Mouse (Mus musculus) CD4-positive helper T cell, adult 2 months (primary cell): ENCODE results near the gene Ubash3b.
A peak's percentile ranks its signal among the peaks of the same experiment; 100 is the strongest.

ENCODE experiments used
- DNase-seq: peaks from one replicate; pipeline ENCODE4 v3.0.0-alpha.2; 2012; ENCODE audit warnings: low read depth, missing footprints, low spot score

Gene Ubash3b

GRCm38 (mm10) chr9:41161413-41161812 is at the start of gene Ubash3b:
Gene Ubash3b, minus strand, starts transcription at chr9:41161697.
- DNase-seq, result no peak

- peak; percentile 96 for DNase-seq
Observed at GRCm38 (mm10) chr9:41207130-41208104, 45.9 kb upstream of the Ubash3b start.

DNA sequence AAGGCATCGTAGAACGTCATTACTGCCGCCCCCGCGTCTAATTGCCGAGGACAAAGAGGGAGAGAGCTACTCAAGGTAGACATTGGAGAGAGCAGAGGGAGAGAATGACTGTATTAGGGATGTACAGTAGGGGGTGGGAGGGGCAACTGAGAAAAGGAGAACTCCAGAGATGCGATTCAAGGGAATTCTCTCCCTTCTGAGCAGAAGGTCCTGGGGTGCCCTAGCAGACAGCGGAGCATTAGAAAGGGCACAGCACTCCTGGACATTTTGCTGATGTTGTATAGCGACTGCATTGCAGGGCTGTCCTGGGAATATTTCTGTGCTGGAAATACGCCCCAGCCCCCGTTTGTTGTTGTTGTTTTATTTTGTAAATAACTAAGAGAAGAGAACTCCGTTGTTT is 45.2 kb upstream of the Ubash3b start:
- DNase-seq, result no peak

DNA sequence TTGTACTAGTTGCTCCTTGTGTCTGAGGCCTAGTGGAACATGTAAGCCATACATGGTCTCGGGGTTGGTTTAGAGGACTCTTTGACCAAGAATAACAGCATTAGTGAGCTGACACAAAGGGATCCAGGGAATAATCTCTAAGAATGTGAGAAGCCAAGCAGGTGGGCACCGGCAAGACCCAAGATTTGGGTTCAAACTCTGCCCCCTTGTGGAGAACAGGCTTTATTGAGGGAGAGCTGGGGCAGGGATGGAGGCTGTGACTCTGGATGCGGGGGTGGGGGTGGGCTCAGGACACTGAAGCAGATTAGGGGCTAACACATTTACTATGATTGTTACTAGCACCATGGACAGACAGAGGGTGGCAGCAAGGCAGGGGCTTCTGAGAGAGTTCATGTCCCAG is 43.8 kb upstream of the Ubash3b start:
- no peak for DNase-seq

DNA sequence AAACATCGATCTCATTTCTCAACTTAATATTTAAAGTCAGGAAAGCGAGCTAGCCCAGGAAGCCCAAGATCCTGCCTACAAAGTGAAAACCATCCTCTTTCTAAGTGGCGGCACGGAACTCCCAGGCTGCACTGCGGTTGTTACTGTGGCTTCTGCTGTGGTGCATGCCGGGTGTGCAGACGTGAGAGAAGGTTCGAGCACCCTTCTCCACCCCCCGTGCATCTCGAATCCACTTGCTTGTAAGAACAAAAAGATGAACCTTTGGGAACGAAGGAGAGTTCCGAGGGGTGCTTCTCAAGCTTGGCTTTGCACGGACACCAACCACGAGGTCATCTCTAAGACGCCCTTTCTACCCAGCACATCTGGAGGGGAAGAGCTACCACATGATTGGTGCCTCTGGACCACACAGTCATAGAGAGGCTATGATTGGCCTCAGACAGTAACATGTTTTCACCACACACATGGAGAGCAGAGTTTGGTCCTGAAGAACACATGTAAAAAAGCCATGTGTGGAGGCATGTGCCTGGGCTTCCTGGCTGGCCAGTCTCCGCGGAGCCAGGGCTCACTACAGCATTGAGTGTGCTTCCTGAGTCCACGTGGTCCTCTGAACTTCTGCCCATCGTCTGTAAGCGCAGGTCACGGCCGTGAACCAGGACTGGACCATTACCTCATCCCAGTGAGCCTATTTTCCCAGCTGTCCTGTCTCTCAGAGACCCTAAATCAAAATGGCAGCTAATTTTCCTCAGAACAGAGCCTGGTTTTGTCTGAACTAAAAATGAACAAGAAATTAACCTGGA is 38.2 kb upstream of the Ubash3b start:
- no peak for DNase-seq

GRCm38 (mm10) chr9:41198501-41199265 is 37.2 kb upstream of the Ubash3b start:
- no peak for DNase-seq

GRCm38 (mm10) chr9:41195742-41196311 is 34.3 kb upstream of the Ubash3b start:
- DNase-seq, result no peak

GRCm38 (mm10) chr9:41191651-41192210 is 30.2 kb upstream of the Ubash3b start:
- DNase-seq, result no peak

DNA sequence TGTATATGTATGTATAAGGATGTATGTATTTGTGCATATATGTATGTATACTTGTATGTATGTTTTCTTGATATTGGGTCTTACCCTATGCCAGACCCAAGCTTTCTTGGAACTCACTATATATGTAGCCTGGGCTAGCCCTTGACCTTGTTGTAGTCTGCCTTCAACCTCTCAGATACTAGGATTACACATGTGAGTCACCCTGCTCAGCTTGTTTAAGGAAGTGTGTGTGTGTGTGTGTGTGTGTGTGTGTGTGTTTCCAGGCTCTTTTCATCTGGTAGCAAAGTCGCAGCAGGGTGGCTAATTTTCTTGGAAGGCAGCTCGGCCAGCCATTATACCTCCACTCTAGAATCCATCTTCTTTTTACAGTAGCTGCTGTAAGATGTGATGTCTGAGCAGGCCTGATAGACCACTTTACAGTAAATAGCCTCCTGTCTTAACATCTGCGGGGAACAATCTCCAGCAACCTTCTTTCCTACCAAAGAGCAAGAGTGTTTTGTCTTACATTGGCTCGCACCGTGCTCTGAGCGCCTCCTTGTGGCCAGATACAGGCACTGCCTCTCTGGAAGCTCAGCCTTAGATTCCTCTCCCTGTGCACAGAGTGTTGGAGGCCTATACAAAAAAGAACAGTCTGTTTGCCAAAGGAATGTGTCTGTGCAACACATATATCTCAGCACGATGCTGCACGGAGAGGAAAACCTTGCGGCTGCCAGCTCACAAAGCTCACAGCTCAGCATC is 29.4 kb upstream of the Ubash3b start:
- DNase-seq, result peak; percentile 67

DNA sequence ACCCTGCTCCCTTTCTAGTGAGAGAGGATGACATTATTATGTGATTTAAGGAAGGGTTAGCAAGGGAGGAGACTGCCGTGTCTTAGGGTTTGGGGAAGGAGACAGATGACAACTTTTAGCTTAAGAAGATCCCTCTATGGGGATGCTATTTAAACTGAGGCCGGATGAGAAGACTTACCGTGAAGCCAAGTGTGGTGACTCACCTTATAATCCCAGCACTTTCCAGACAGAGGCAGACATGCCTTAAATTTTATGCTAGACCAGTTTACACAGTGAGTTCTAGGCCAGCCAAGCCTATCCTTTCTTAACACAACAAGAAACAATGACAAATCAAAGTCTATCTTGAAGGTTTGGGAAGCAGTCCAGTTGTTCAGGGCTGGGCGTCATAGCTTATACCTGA is 26.4 kb upstream of the Ubash3b start:
- DNase-seq, result no peak

DNA sequence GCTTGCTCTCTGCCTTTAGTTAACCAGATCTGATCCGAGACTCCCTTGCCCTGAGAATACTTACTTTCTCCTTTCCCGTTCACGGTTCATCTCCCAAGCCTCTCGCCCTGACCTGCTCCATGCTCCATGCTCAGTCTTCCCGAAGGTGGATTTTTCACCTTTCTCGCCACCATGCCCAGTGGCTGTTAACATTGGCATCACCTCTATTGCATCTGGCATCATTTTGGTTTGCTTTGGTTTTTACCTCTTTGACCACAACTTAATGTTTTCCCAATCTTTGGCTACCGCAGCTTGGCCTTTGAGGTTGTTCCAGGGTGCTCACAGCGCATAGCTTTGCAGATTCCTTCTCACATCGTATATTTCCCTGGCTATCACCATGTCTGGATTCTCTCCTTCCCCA is 26.0 kb upstream of the Ubash3b start:
- no peak for DNase-seq

GRCm38 (mm10) chr9:41185331-41185730 is 23.8 kb upstream of the Ubash3b start:
- no peak for DNase-seq

DNA sequence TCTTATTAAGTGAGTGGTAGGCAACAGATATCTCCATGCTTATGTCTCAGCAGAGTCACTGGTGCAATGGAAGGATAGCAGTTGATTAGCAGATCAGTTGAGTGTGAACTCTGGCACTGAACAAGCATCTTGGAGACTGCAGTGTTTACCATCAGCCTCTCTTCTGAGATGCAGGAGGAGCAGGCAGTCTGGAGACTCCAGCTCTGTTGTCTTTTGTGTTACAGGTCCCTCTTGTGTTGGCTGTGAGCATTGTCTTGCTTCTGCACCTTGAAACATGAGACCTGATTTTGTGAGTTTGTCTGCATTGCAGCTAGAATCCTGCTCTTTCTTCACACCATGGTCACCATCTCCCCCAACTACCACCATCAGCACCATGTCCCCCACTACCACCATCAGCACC is 21.1 kb upstream of the Ubash3b start:
- DNase-seq, result peak; percentile 70

- no peak for DNase-seq
Observed at GRCm38 (mm10) chr9:41181803-41182202, 20.3 kb upstream of the Ubash3b start.

- peak; percentile 41 for DNase-seq
Observed at GRCm38 (mm10) chr9:41181372-41181771, 19.9 kb upstream of the Ubash3b start.

DNA sequence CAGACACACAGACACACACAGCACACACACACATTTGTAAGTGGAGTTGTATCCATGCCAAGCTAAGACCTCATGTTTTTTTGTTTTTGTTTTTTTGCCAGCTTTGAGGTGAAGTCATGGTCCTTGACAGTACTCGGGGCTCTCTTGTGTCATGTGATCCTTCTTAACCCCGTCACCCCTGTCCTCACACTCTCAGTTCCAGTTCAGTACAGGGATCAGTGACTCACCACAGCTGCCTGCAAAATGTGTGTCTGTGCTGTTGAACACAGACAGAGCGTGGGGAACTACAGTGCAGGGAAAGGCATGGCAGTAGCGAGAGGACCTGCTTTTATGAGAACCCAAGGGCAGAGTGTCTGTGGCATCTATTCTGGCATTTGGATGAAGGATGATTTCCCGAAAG is 17.6 kb upstream of the Ubash3b start:
- no peak for DNase-seq

DNA sequence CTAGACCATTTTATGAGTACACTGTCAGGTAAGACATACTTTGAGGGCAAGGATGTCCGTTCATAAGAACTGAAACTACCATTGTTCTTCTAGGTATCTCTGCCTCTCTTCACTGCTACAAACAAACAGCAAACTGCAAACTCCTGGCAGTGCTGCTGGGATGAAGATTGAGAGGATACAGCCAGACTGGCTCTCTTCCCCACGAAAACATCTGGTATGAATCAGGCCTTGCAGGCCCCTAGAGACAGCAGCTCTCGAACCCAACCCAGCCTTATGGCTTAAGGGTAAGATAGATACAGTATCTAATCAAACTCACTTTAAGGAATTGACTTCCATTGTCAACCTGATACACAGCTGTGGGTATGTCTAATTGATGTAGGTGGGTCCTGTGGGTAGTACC is 11.7 kb upstream of the Ubash3b start:
- no peak for DNase-seq

GRCm38 (mm10) chr9:41172426-41172825 is 10.9 kb upstream of the Ubash3b start:
- DNase-seq, result no peak

DNA sequence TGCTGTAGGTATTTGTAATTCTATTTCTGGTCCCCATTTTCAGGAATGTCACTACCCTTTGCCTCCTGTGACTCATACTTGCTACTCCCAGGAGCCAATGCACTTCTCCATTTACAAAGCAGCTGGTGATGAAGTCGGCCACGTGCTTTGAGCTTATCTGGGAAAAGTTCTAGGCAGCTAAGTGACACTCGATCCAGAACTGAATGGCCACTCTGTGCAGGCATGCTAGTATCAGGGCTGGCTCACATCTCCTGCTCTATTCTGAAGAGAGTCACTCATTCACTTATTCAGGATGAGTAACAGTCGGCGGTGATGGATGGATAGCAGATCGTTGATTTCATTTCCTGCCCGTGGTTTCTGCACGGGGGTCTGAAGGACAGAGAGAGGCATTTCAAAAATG is 8.5 kb upstream of the Ubash3b start:
- no peak for DNase-seq

DNA sequence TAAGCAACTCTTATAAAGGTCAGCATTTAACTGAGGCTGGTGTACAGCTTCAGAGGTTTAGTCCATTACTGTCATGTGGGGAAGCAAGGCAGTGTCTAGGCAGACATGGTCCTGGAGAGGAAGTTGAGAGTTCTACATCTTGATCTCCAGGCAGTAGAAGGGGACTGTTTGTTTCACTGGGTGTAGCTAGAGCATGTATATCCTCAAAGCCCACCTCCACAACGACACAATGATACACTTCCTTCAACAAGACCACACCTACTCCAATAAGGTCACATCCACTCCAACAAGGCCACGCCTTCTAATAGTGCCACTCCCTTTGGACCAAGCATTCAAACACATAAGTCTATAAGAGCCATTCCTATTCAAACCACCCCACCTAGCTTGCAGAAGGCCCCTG is 7.2 kb upstream of the Ubash3b start:
- DNase-seq, result no peak
